Mouse (Mus musculus) midbrain, embryonic 14.5 days (tissue): ENCODE measurements at regions not wholly inside any gene's neighbourhood (a gene's known extent, or its start where the extent isn't known, plus 50 kb on each side); places are given as distances from the start of the nearest gene placed in this dataset.
A peak's percentile ranks its signal among the peaks of the same experiment; 100 is the strongest.
"Not testable (repeated sequence)": the region's sequence is repeated elsewhere in the genome, so short reads cannot be mapped to it uniquely, and the experiment has no call there.

Experiments
- ATAC-seq: fragments of 200-750 bp; cut with Nextera tagmentation; 2 replicates; pipeline ENCODE4 v1.8.0; 2017; ENCODE audit warnings: moderate number of reproducible peaks, moderate library complexity; ENCODE audit not compliant: low FRiP score, low TSS enrichment
- DNase-seq: peaks from one replicate; pipeline ENCODE4 v3.0.0-alpha.2; 2015
- H3K27ac ChIP-seq: fragments of 300-500 bp; sonication (generic); replicated peaks from 2 replicates; pipeline ENCODE4 v1.5.1; 2014; ENCODE audit warnings: mild to moderate bottlenecking, low read depth, low read length, moderate library complexity
- H3K27me3 ChIP-seq: fragments of 300-500 bp; sonication (generic); 2 replicates; pipeline ENCODE4 v1.6.1; 2014; ENCODE audit warnings: low read length, control low read depth, mixed read lengths; ENCODE audit not compliant: control insufficient read depth, insufficient read depth
- H3K36me3 ChIP-seq: fragments of 300-500 bp; sonication (generic); 2 replicates; pipeline ENCODE4 v1.6.1; 2014; ENCODE audit warnings: low read length, control low read depth; ENCODE audit not compliant: control insufficient read depth, insufficient read depth
- H3K4me1 ChIP-seq: fragments of 300-500 bp; sonication (generic); 2 replicates; pipeline ENCODE4 v1.6.1; 2014; ENCODE audit warnings: mild to moderate bottlenecking, antibody characterized with exemption, low read length, control low read depth; ENCODE audit not compliant: control insufficient read depth, insufficient read depth
- H3K4me2 ChIP-seq: fragments of 300-500 bp; sonication (generic); 2 replicates; pipeline ENCODE4 v1.6.1; 2014; ENCODE audit warnings: mild to moderate bottlenecking, low read length, moderate library complexity
- H3K4me3 ChIP-seq: fragments of 300-500 bp; sonication (generic); replicated peaks from 2 replicates; pipeline ENCODE4 v1.5.1; 2014; ENCODE audit warnings: low read depth, low read length
- H3K9ac ChIP-seq: fragments of 300-500 bp; sonication (generic); replicated peaks from 2 replicates; pipeline ENCODE4 v1.6.1; 2014; ENCODE audit warnings: mild to moderate bottlenecking, low read length, moderate library complexity
- H3K9me3 ChIP-seq: fragments of 300-500 bp; sonication (generic); 2 replicates; pipeline ENCODE4 v1.6.1; 2016; ENCODE audit warnings: low read length, control low read depth, mixed read lengths; ENCODE audit not compliant: control insufficient read depth
- WGBS: fragments of 180-500 bp; shearing (Covaris S2); extraction: QIAGEN DNeasy Blood & Tissue Kit; methylation state at CpG from one replicate; pipeline ENCODE4 v1.1.7; 2014; 5-methylcytosine and 5-hydroxymethylcytosine counted together

- Histone ChIP-seq H3K27ac (no peak overlapping the region), H3K9ac (no peak overlapping the region), H3K9me3 (no peaks in the 10 kb centered on the region), H3K4me1 (no peaks in the 10 kb centered on the region), H3K4me3 (no peak overlapping the region), H3K27me3 (no peaks in the 10 kb centered on the region), H3K36me3 (no peaks in the 10 kb centered on the region), H3K4me2 (no peak overlapping the region)
- WGBS, result 52% methylated on average over 5 of the region's 5 CpGs
- ATAC-seq, result no peak
- DNase-seq, result peak; percentile 15
Measured at GRCm38 (mm10) chr3:21667349-21668143, 408.9 kb upstream of the Tbl1xr1 start.

DNA sequence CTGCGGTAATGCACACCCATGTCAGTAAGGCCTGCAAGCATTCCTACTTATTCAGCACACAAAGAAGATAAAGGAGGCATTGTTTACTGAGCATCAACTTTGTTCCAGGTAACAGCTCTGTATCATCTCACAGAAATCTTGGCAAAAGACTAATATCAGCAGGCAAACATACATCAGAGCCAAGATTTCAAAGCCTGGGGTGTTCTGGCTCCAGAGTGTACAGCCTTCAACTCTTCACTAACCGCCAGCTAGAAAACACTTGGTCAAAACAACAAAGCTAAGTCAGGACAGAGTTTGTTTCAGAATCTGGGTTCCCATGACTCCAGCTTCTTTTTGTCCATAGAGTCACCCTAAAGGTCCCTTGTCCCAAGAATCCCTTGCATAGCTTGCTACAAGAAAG, 404.6 kb upstream of the Tbl1xr1 start:
- ATAC-seq, result no peak
- DNase-seq, result peak; percentile 9
- Histone ChIP-seq H3K36me3 (no peaks in the 10 kb centered on the region), H3K9ac (no peak overlapping the region), H3K4me2 (no peak overlapping the region), H3K4me3 (no peak overlapping the region), H3K27ac (no peak overlapping the region), H3K9me3 (no peaks in the 10 kb centered on the region), H3K4me1 (no peaks in the 10 kb centered on the region), H3K27me3 (no peaks in the 10 kb centered on the region)
- 72% methylated on average over 2 of the region's 2 CpGs for WGBS

DNA sequence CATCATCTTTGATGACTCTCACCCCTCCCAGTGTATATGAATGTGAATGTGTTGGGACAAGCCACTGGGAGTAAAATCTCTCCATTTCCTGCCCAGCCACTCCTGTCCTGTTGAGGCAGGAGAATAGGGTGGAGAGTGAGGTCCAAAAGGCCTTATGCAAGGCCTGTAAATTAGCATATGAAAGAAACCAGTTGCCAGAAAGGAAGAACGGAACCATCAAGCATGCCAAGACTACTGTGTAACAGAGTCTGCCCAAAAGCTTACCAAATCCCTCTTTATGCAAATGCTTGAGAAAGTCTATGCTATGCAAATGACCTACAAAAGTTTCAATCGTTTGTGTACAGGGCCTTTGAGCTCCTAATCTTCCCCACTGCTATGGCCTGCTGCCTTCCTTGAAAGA, 404.0 kb upstream of the Tbl1xr1 start:
- Histone ChIP-seq H3K27ac (no peak overlapping the region), H3K4me3 (no peak overlapping the region), H3K4me2 (no peak overlapping the region), H3K27me3 (no peaks in the 10 kb centered on the region), H3K4me1 (no peaks in the 10 kb centered on the region), H3K9me3 (no peaks in the 10 kb centered on the region), H3K9ac (no peak overlapping the region), H3K36me3 (no peaks in the 10 kb centered on the region)
- WGBS, result 13% methylated on average over 2 of the region's 2 CpGs
- ATAC-seq (peak; percentile 78), DNase-seq (peak; percentile 70)

GRCm38 (mm10) chr3:21673466-21673865, 403.0 kb upstream of the Tbl1xr1 start:
- no peak for ATAC-seq
- Histone ChIP-seq H3K27ac (no peak overlapping the region), H3K36me3 (no peaks in the 10 kb centered on the region), H3K4me2 (no peak overlapping the region), H3K9ac (no peak overlapping the region), H3K4me3 (no peak overlapping the region), H3K9me3 (no peaks in the 10 kb centered on the region), H3K27me3 (no peaks in the 10 kb centered on the region), H3K4me1 (no peaks in the 10 kb centered on the region)
- 92% methylated on average over 2 of the region's 2 CpGs for WGBS
- DNase-seq, result no peak

DNA sequence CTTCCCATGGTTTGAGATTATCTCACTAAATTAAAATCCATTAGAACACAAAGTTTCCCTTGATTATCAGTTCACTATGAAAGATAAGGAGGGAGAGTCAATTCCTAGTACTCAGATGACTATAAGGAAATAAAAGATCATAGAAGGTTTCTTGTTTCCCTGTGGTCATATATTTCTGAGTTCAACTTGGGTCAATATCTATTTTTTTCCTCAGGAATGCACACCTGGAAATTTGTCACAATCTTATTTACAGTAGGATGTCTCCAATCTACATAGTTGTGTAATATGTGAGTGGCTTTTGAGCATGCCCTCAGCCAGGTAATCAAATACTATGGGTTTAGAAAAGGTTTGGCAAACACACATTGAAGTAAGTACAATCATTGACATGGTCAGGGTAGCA, 398.2 kb upstream of the Tbl1xr1 start:
- ATAC-seq, result no peak
- DNase-seq, result no peak
- Histone ChIP-seq H3K27me3 (no peaks in the 10 kb centered on the region), H3K36me3 (no peaks in the 10 kb centered on the region), H3K4me2 (no peak overlapping the region), H3K9ac (no peak overlapping the region), H3K27ac (no peak overlapping the region), H3K4me3 (no peak overlapping the region), H3K4me1 (no peaks in the 10 kb centered on the region), H3K9me3 (no peaks in the 10 kb centered on the region)

DNA sequence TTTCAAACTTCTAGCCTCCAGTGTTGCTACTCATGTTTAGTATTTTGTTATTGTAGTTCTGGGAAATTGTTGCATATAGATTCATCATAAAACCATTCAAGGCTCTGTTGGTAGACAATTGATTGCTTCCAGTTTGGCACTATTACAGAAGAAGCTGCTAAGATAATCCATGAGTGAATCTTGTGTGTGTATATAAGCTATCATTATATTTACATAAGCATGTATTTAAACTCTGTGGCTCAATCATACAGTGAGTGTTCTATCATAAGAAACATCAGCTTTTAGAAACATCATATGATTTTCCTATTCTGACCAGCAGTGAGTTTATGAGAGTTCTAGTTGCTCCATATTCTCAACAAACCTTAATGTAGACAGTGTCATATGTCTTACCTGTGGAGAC, 397.7 kb upstream of the Tbl1xr1 start:
- ATAC-seq (no peak), DNase-seq (no peak)
- H3K4me2 ChIP-seq, result no peak overlapping the region
- no peak overlapping the region for H3K4me3 ChIP-seq
- H3K9ac ChIP-seq, result no peak overlapping the region
- no peaks in the 10 kb centered on the region for H3K9me3 ChIP-seq
- no peaks in the 10 kb centered on the region for H3K4me1 ChIP-seq
- H3K27ac ChIP-seq, result no peak overlapping the region
- H3K36me3 ChIP-seq, result no peaks in the 10 kb centered on the region
- H3K27me3 ChIP-seq, result no peaks in the 10 kb centered on the region

DNA sequence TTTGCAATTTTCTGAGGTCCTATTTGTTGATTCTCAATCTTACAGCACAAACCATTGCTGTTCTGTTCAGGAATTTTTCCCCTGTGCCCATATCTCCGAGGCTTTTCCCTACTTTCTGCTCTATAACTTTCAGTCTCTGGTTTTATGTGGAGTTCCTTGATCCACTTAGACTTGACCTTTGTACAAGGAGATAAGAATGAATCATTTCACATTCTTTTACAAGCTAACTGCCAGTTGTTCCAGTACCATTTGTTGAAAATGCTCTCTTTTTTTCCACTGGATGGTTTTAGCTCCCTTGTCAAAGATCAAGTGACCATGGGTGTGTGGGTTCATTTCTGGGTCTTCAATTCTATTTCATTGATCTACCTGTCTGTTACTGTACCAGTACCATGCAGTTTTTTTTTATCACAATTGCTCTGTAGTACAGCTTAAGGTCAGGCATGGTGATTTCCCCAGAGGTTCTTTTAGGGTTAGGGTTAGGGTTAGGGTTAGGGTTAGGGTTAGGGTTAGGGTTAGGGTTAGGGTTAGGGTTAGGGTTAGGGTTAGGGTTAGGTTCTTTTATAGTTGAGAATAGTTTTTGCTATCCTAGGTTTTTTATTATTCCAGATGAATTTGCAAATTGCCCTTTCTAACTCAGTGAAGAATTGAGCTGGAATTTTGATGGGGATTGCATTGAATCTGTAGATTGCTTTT, 378.3 kb upstream of the Tbl1xr1 start:
- not testable (repeated sequence) for H3K27ac ChIP-seq, ATAC-seq, H3K4me3 ChIP-seq, H3K4me1 ChIP-seq, H3K4me2 ChIP-seq, H3K36me3 ChIP-seq, H3K27me3 ChIP-seq, DNase-seq, H3K9me3 ChIP-seq, H3K9ac ChIP-seq
- 80% methylated on average over 1 of the region's 1 CpGs for WGBS

GRCm38 (mm10) chr3:21699526-21699925, 376.9 kb upstream of the Tbl1xr1 start:
- no peak overlapping the region for H3K9ac ChIP-seq
- ATAC-seq, result no peak
- 100% methylated on average over 1 of the region's 1 CpGs for WGBS
- H3K9me3 ChIP-seq, result no peaks in the 10 kb centered on the region
- H3K36me3 ChIP-seq, result no peaks in the 10 kb centered on the region
- no peak overlapping the region for H3K4me3 ChIP-seq
- no peak for DNase-seq
- no peak overlapping the region for H3K4me2 ChIP-seq
- no peaks in the 10 kb centered on the region for H3K27me3 ChIP-seq
- no peaks in the 10 kb centered on the region for H3K4me1 ChIP-seq
- no peak overlapping the region for H3K27ac ChIP-seq

DNA sequence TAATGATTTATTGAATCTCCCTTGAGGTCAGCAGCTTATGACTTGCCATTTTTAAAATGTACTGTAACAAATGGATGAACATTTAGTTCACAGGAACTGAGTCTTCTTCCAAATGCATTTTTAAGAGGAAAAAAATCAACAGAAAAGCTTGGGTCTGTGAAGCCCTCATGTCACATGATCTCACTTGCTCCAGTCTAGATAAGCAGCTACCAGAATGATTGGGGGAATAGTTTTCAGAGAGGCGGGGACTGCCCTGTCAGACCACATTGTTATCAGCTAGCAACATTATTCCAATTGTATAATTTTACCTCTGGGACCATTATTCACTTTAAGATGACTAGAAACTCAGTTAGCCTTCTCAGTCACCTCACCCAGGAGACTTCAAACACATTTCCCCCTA, 376.1 kb upstream of the Tbl1xr1 start:
- Histone ChIP-seq H3K9me3 (no peaks in the 10 kb centered on the region), H3K4me2 (no peak overlapping the region), H3K4me3 (no peak overlapping the region), H3K36me3 (no peaks in the 10 kb centered on the region), H3K27me3 (no peaks in the 10 kb centered on the region), H3K9ac (no peak overlapping the region), H3K4me1 (no peaks in the 10 kb centered on the region), H3K27ac (no peak overlapping the region)
- ATAC-seq (no peak), DNase-seq (no peak)
- 80% methylated on average over 1 of the region's 1 CpGs for WGBS
